ENCODE assay signal across 8 mouse cellular contexts in the genomic region with DNA sequence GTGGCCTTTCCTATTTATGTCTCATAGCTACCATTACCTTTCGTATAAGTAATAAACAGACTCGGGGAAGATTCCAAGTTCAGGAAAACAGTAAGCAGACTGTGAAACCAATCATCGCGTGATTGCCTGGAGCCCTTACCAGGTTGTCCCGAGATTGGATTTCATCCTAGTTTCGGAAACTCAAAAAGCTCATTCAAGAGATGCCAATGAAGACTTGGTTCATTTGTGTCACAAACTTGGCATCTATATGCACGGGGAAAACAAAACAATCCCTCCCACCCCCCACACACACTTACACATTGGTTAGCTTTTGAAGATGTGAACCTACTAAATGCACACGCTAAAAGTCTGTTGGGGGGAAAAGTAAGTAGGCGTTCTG. TPM values are rescaled to one million over a fixed set of nuclear protein-coding genes. Genes with fewer than 3 reads are reported as not detected.
DNase-seq lines count a peak whose midpoint lies in the region; ATAC-seq and TF ChIP-seq lines count a peak whose summit lies in the region.

No protein-coding gene starts in this region.

- WGBS in kidney, postnatal 0 days = 3% methylated on average over 9 of the region's 9 CpGs
- 13% methylated on average over 9 of the region's 9 CpGs for WGBS in hindbrain, embryonic 15.5 days
- WGBS in midbrain, postnatal 0 days = 13% methylated on average over 9 of the region's 9 CpGs

- H3K27ac ChIP-seq in kidney, postnatal 0 days = peak overlapping the region; percentile 89
- peak overlapping the region; percentile 53 for H3K27ac ChIP-seq in bone marrow macrophage, adult 2 months (ENCODE audit: insufficient read depth, low read depth, low read length)
- peak overlapping the region; percentile 92 for H3K27ac ChIP-seq in hindbrain, embryonic 15.5 days (replicated peaks)
- no peak overlapping the region for H3K27ac ChIP-seq in midbrain, postnatal 0 days (ENCODE audit: low read depth, low read length)

- peak; percentile 50 for DNase-seq in kidney, postnatal 0 days (ENCODE audit: low spot score)
- no peak for DNase-seq in kidney, postnatal 36 days
- peak; percentile 40 for DNase-seq in midbrain, postnatal 0 days (ENCODE audit: low spot score)
- no peak for DNase-seq in spleen, adult 12 weeks (ENCODE audit: low spot score)
- DNase-seq in adrenal gland, adult (ENCODE audit: inconsistent age in 2 of 2, low spot score in 1 of 2) = no peak
- DNase-seq in left cerebral cortex, adult 8-10 months (ENCODE audit: low spot score in 2 of 2) = no peak

- peak overlapping the region; percentile 76 for H3K9ac ChIP-seq in kidney, postnatal 0 days (ENCODE audit: low read depth, low read length)
- peak overlapping the region; percentile 94 for H3K9ac ChIP-seq in hindbrain, embryonic 15.5 days
- H3K9ac ChIP-seq in midbrain, postnatal 0 days (replicated peaks; ENCODE audit: low read length, poor library complexity, severe bottlenecking) = peak overlapping the region; percentile 86; the same call in 1 of the 2 replicates

- no peak for ATAC-seq in kidney, postnatal 0 days (replicated peaks; ENCODE audit: low FRiP score, low read depth)
- ATAC-seq in hindbrain, embryonic 15.5 days (ENCODE audit: low FRiP score, low read depth) = no peak
- ATAC-seq in midbrain, postnatal 0 days (ENCODE audit: low FRiP score) = no peak

- TF ChIP-seq POLR2A in bone marrow macrophage, adult 2 months (IDR thresholded peaks at IDR 0.05; ENCODE audit: borderline replicate concordance, low read depth, low read length) = no peak

- H3K4me1 ChIP-seq in kidney, postnatal 0 days (replicated peaks; ENCODE audit: insufficient read depth, low read length) = no peaks in the 10 kb centered on the region
- peaks cover 5% of the 10 kb centered on the region; the same call in 1 of the 2 replicates for H3K4me1 ChIP-seq in bone marrow macrophage, adult 2 months (ENCODE audit: control insufficient read depth, insufficient read depth, low read length)
- H3K4me1 ChIP-seq in hindbrain, embryonic 15.5 days (replicated peaks) = peaks cover 19% of the 10 kb centered on the region
- H3K4me1 ChIP-seq in midbrain, postnatal 0 days (ENCODE audit: insufficient read depth, low read length) = peaks cover 4% of the 10 kb centered on the region; the same call in 1 of the 2 replicates

- peak overlapping the region; percentile 91 for H3K4me3 ChIP-seq in kidney, postnatal 0 days (replicated peaks; ENCODE audit: low read depth, low read length)
- H3K4me3 ChIP-seq in bone marrow macrophage, adult 2 months (ENCODE audit: insufficient read depth, low read length) = peak overlapping the region; percentile 97
- H3K4me3 ChIP-seq in hindbrain, embryonic 15.5 days = peak overlapping the region; percentile 96
- H3K4me3 ChIP-seq in midbrain, postnatal 0 days (ENCODE audit: low read depth, low read length) = peak overlapping the region; percentile 93

- H3K27me3 ChIP-seq in kidney, postnatal 0 days (ENCODE audit: insufficient read depth, low read length) = no peaks in the 10 kb centered on the region
- no peaks in the 10 kb centered on the region for H3K27me3 ChIP-seq in hindbrain, embryonic 15.5 days
- H3K27me3 ChIP-seq in midbrain, postnatal 0 days (ENCODE audit: insufficient read depth, low read length) = no peaks in the 10 kb centered on the region

- H3K4me2 ChIP-seq in kidney, postnatal 0 days (ENCODE audit: low read length) = peak overlapping the region; percentile 82
- H3K4me2 ChIP-seq in hindbrain, embryonic 15.5 days = peak overlapping the region; percentile 76
- peak overlapping the region; percentile 73 for H3K4me2 ChIP-seq in midbrain, postnatal 0 days (ENCODE audit: low read depth, low read length, poor library complexity, severe bottlenecking)

- no peak for TF ChIP-seq CTCF in kidney, postnatal 0 days (IDR thresholded peaks at IDR 0.05; ENCODE audit: low read depth)
- TF ChIP-seq CTCF in bone marrow macrophage, adult 2 months (IDR thresholded peaks at IDR 0.05; ENCODE audit: low read depth, low read length) = no peak
- no peak for TF ChIP-seq CTCF in midbrain, postnatal 0 days (IDR thresholded peaks at IDR 0.05)

- peaks cover 27% of the 10 kb centered on the region for H3K36me3 ChIP-seq in kidney, postnatal 0 days (ENCODE audit: insufficient read depth, low read length)
- peaks cover 50% of the 10 kb centered on the region for H3K36me3 ChIP-seq in hindbrain, embryonic 15.5 days
- peaks cover 29% of the 10 kb centered on the region for H3K36me3 ChIP-seq in midbrain, postnatal 0 days (ENCODE audit: insufficient read depth, low read length)

- H3K9me3 ChIP-seq in kidney, postnatal 0 days (replicated peaks; ENCODE audit: low read length) = no peaks in the 10 kb centered on the region
- no peaks in the 10 kb centered on the region for H3K9me3 ChIP-seq in hindbrain, embryonic 15.5 days
- H3K9me3 ChIP-seq in midbrain, postnatal 0 days (ENCODE audit: low read length) = no peaks in the 10 kb centered on the region

RNA-seq across cellular contexts. Expression of gene Ddx55, which starts 0.6 kb away (rescaled TPM):
- 7.5 and 8.3 TPM in 2 replicates for polyA plus RNA-seq in kidney, postnatal 0 days (2015; fragmentation: Nextera tagmentation; extraction: Ambion mirVana)
- 9.2 and 11.8 TPM in 2 replicates for polyA plus RNA-seq in bone marrow macrophage, adult 2 months (2012; ENCODE audit: insufficient read depth, insufficient read length, missing spikeins)
- polyA plus RNA-seq in hindbrain, embryonic 15.5 days (2015; fragmentation: Nextera tagmentation; extraction: Ambion mirVana) = 24.8 and 25.1 TPM in 2 replicates
- 14.9 and 20.5 TPM in 2 replicates for total RNA-seq in midbrain, postnatal 0 days (2014; rRNA removed)
- polyA plus RNA-seq in midbrain, postnatal 0 days (2015; fragmentation: Nextera tagmentation; extraction: Ambion mirVana) = 21.9 and 26.9 TPM in 2 replicates
- total RNA-seq in left cerebral cortex, adult 8-10 months (2022) = 10 to 100 TPM; 24.9 to 28.0 (median 27.0) TPM

RNA-seq across cellular contexts. Expression of gene Tmed2, which starts 11.6 kb away (rescaled TPM):
- polyA plus RNA-seq in kidney, postnatal 0 days (2015; fragmentation: Nextera tagmentation; extraction: Ambion mirVana) = 561 and 572 TPM in 2 replicates
- polyA plus RNA-seq in bone marrow macrophage, adult 2 months (2012; ENCODE audit: insufficient read depth, insufficient read length, missing spikeins) = 339 and 358 TPM in 2 replicates
- 335 and 341 TPM in 2 replicates for polyA plus RNA-seq in hindbrain, embryonic 15.5 days (2015; fragmentation: Nextera tagmentation; extraction: Ambion mirVana)
- total RNA-seq in midbrain, postnatal 0 days (2014; rRNA removed) = 228 and 273 TPM in 2 replicates
- polyA plus RNA-seq in midbrain, postnatal 0 days (2015; fragmentation: Nextera tagmentation; extraction: Ambion mirVana) = 313 and 326 TPM in 2 replicates
- total RNA-seq in left cerebral cortex, adult 8-10 months (2022) = 100 to 1,000 TPM; 104 to 114 (median 110) TPM

RNA-seq across cellular contexts. Expression of gene Rilpl1, which starts 20.9 kb away (rescaled TPM):
- polyA plus RNA-seq in kidney, postnatal 0 days (2015; fragmentation: Nextera tagmentation; extraction: Ambion mirVana) = 24.2 and 27.2 TPM in 2 replicates
- polyA plus RNA-seq in bone marrow macrophage, adult 2 months (2012; ENCODE audit: insufficient read depth, insufficient read length, missing spikeins) = 2.4 and 2.8 TPM in 2 replicates
- 14.7 and 15.6 TPM in 2 replicates for polyA plus RNA-seq in hindbrain, embryonic 15.5 days (2015; fragmentation: Nextera tagmentation; extraction: Ambion mirVana)
- total RNA-seq in midbrain, postnatal 0 days (2014; rRNA removed) = 14.8 and 14.9 TPM in 2 replicates
- 11.2 and 11.9 TPM in 2 replicates for polyA plus RNA-seq in midbrain, postnatal 0 days (2015; fragmentation: Nextera tagmentation; extraction: Ambion mirVana)
- 10 to 100 TPM; 51.6 to 69.0 (median 61.8) TPM for total RNA-seq in left cerebral cortex, adult 8-10 months (2022)

RNA-seq across cellular contexts. Expression of gene Eif2b1, which starts 26.8 kb away (rescaled TPM):
- polyA plus RNA-seq in kidney, postnatal 0 days (2015; fragmentation: Nextera tagmentation; extraction: Ambion mirVana) = 64.4 and 66.0 TPM in 2 replicates
- polyA plus RNA-seq in bone marrow macrophage, adult 2 months (2012; ENCODE audit: insufficient read depth, insufficient read length, missing spikeins) = 17.9 and 19.1 TPM in 2 replicates
- polyA plus RNA-seq in hindbrain, embryonic 15.5 days (2015; fragmentation: Nextera tagmentation; extraction: Ambion mirVana) = 60.0 and 63.0 TPM in 2 replicates
- total RNA-seq in midbrain, postnatal 0 days (2014; rRNA removed) = 38.4 and 40.2 TPM in 2 replicates
- 55.2 and 61.9 TPM in 2 replicates for polyA plus RNA-seq in midbrain, postnatal 0 days (2015; fragmentation: Nextera tagmentation; extraction: Ambion mirVana)
- total RNA-seq in left cerebral cortex, adult 8-10 months (2022) = 10 to 100 TPM; 30.2 to 38.8 (median 32.8) TPM

RNA-seq across cellular contexts. Expression of gene Gtf2h3, which starts 26.9 kb away (rescaled TPM):
- 44.6 and 49.3 TPM in 2 replicates for polyA plus RNA-seq in kidney, postnatal 0 days (2015; fragmentation: Nextera tagmentation; extraction: Ambion mirVana)
- polyA plus RNA-seq in bone marrow macrophage, adult 2 months (2012; ENCODE audit: insufficient read depth, insufficient read length, missing spikeins) = 9.6 and 10.1 TPM in 2 replicates
- polyA plus RNA-seq in hindbrain, embryonic 15.5 days (2015; fragmentation: Nextera tagmentation; extraction: Ambion mirVana) = 43.8 and 45.3 TPM in 2 replicates
- 26.9 and 30.4 TPM in 2 replicates for total RNA-seq in midbrain, postnatal 0 days (2014; rRNA removed)
- polyA plus RNA-seq in midbrain, postnatal 0 days (2015; fragmentation: Nextera tagmentation; extraction: Ambion mirVana) = 24.6 and 27.1 TPM in 2 replicates
- total RNA-seq in left cerebral cortex, adult 8-10 months (2022) = 10 to 100 TPM; 24.3 to 27.5 (median 25.7) TPM

Comparison
In these comparisons a context has a peak if more than half of its experiments do, and no peak if none do; other contexts are left out.
1. DNase-seq: peak in kidney, postnatal 0 days (single experiment) and midbrain, postnatal 0 days (single experiment); none in kidney, postnatal 36 days (0 of 2), spleen, adult 12 weeks (single experiment), adrenal gland, adult (0 of 2) and left cerebral cortex, adult 8-10 months (0 of 2).
2. Peak in every context shown above with its lines, with median percentiles within 50 percentile points of each other: H3K4me2 ChIP-seq, H3K4me3 ChIP-seq and H3K9ac ChIP-seq.